Mouse (Mus musculus) liver, postnatal 0 days (tissue): ENCODE results near the gene Tubgcp5.

ENCODE experiments used
- CTCF ChIP-seq: sonication (generic); IDR thresholded peaks from 2 replicates; pipeline ENCODE4 v1.5.1; 2016; ENCODE audit warnings: antibody characterized with exemption, low read depth
- EP300 ChIP-seq: IDR thresholded peaks from 2 replicates; pipeline ENCODE4 v1.6.1; 2016; ENCODE audit warnings: antibody characterized with exemption, low read depth, mild to moderate bottlenecking

DNA sequence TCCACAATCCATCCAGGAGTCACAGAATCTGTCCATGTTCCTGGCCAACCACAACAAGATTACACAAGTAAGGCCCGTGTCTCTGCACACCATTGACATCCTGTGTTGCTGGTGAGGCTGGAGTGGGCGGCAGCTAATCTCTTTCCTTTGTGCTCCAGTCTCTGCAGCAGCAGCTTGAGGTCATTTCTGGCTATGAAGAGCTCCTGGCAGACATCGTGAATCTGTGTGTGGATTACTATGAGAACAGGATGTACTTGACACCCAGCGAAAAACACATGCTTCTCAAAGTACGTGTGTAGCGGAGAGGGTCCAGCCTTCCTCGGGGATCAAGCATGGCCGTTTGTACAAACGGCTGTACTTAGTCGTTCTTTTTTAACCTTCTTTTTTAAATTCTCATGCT, 83.8 kb downstream of the Tubgcp5 start:
- TF ChIP-seq CTCF (no peak), EP300 (no peak)
